Mouse (Mus musculus): ENCODE results near the gene Ppia. TPM values are rescaled to one million over a fixed set of nuclear protein-coding genes. Genes with fewer than 3 reads are reported as not detected.
A peak's percentile ranks its signal among the peaks of the same experiment; 100 is the strongest.

The Ppia gene
- polyA plus RNA-seq, 1 experiment, result 276 TPM

- no peaks in the 10 kb centered on the region for H3K27me3 ChIP-seq (ENCODE audit: control insufficient read depth, insufficient read depth, low read length)
- H3K4me3 ChIP-seq (ENCODE audit: low read depth, low read length), result no peak overlapping the region
- H3K4me1 ChIP-seq (ENCODE audit: control insufficient read depth, insufficient read depth, insufficient read length, low read length), result no peaks in the 10 kb centered on the region
- no peak overlapping the region for H3K27ac ChIP-seq (ENCODE audit: insufficient read depth, low read depth, low read length)
- no peaks in the 10 kb centered on the region for H3K36me3 ChIP-seq (ENCODE audit: control insufficient read depth, insufficient read depth, low read length)
- TF ChIP-seq POLR2A (IDR thresholded peaks at IDR 0.05; ENCODE audit: low read depth, low read length), result no peak
- TF ChIP-seq CTCF (IDR thresholded peaks at IDR 0.05; ENCODE audit: extremely low read depth, insufficient read length, insufficient replicate concordance, low read depth, low read length), result no peak
- 77% methylated on average over 6 of the region's 6 CpGs for WGBS
These were observed 40.8 kb downstream of the Ppia start for GRCm38 (mm10) chr11:6456083-6456482.

GRCm38 (mm10) chr11:6463159-6463837, 48.1 kb downstream of the Ppia start:
- Histone ChIP-seq H3K36me3 (ENCODE audit: control insufficient read depth, insufficient read depth, low read length) (peaks cover 15% of the 10 kb centered on the region), H3K27ac (ENCODE audit: insufficient read depth, low read depth, low read length) (no peak overlapping the region), H3K4me1 (ENCODE audit: control insufficient read depth, insufficient read depth, insufficient read length, low read length) (no peaks in the 10 kb centered on the region; the same call in 1 of the 2 replicates), H3K4me3 (ENCODE audit: low read depth, low read length) (no peak overlapping the region), H3K27me3 (ENCODE audit: control insufficient read depth, insufficient read depth, low read length) (no peaks in the 10 kb centered on the region)
- TF ChIP-seq CTCF (IDR thresholded peaks at IDR 0.05; ENCODE audit: extremely low read depth, insufficient read length, insufficient replicate concordance, low read depth, low read length), result no peak
- TF ChIP-seq POLR2A (IDR thresholded peaks at IDR 0.05; ENCODE audit: low read depth, low read length), result no peak
- 84% methylated on average over 6 of the region's 6 CpGs for WGBS

GRCm38 (mm10) chr11:6465122-6465521, 49.9 kb downstream of the Ppia start:
- no peak overlapping the region for H3K4me3 ChIP-seq (ENCODE audit: low read depth, low read length)
- H3K4me1 ChIP-seq (ENCODE audit: control insufficient read depth, insufficient read depth, insufficient read length, low read length), result no peaks in the 10 kb centered on the region; the same call in none of the 2 replicates
- 20% methylated on average over 4 of the region's 4 CpGs for WGBS
- H3K27ac ChIP-seq (ENCODE audit: insufficient read depth, low read depth, low read length), result no peak overlapping the region
- no peaks in the 10 kb centered on the region for H3K27me3 ChIP-seq (ENCODE audit: control insufficient read depth, insufficient read depth, low read length)
- H3K36me3 ChIP-seq (ENCODE audit: control insufficient read depth, insufficient read depth, low read length), result peaks cover 18% of the 10 kb centered on the region
- TF ChIP-seq POLR2A (IDR thresholded peaks at IDR 0.05; ENCODE audit: low read depth, low read length) (no peak), CTCF (IDR thresholded peaks at IDR 0.05; ENCODE audit: extremely low read depth, insufficient read length, insufficient replicate concordance, low read depth, low read length) (peak; percentile 63; the same call in 1 of the 2 replicates)

GRCm38 (mm10) chr11:6468541-6468940, 53.3 kb downstream of the Ppia start:
- Histone ChIP-seq H3K27me3 (ENCODE audit: control insufficient read depth, insufficient read depth, low read length) (no peaks in the 10 kb centered on the region), H3K4me1 (ENCODE audit: control insufficient read depth, insufficient read depth, insufficient read length, low read length) (peaks cover 8% of the 10 kb centered on the region), H3K36me3 (ENCODE audit: control insufficient read depth, insufficient read depth, low read length) (peaks cover 24% of the 10 kb centered on the region), H3K4me3 (ENCODE audit: low read depth, low read length) (no peak overlapping the region), H3K27ac (ENCODE audit: insufficient read depth, low read depth, low read length) (no peak overlapping the region)
- WGBS, result 28% methylated on average over 2 of the region's 2 CpGs
- TF ChIP-seq POLR2A (IDR thresholded peaks at IDR 0.05; ENCODE audit: low read depth, low read length) (no peak), CTCF (IDR thresholded peaks at IDR 0.05; ENCODE audit: extremely low read depth, insufficient read length, insufficient replicate concordance, low read depth, low read length) (no peak)

Other genes starting within 250 kb of the Ppia start
- not detected in 2 replicates for gene A730071L15Rik, start 215.4 kb upstream of the Ppia start, polyA plus RNA-seq (2012; rRNA removed)
- 13.1 and 26.2 TPM in 2 replicates for gene Nudcd3, start 215.0 kb upstream of the Ppia start, polyA plus RNA-seq (2012; rRNA removed)
- 161 and 819 TPM in 2 replicates for gene Npc1l1, start 185.3 kb upstream of the Ppia start, polyA plus RNA-seq (2012; rRNA removed)
- gene Ddx56, start 147.7 kb upstream of the Ppia start, polyA plus RNA-seq (2012; rRNA removed), result 11.1 and 12.4 TPM in 2 replicates
- gene Tmed4, start 140.6 kb upstream of the Ppia start, polyA plus RNA-seq (2012; rRNA removed), result 103 and 182 TPM in 2 replicates
- gene Ogdh, start 123.8 kb upstream of the Ppia start, polyA plus RNA-seq (2012; rRNA removed), result 164 and 346 TPM in 2 replicates
- 68.7 and 85.9 TPM in 2 replicates for gene Zmiz2, start 26.4 kb upstream of the Ppia start, polyA plus RNA-seq (2012; rRNA removed)
- gene H2afv, start 29.0 kb downstream of the Ppia start, polyA plus RNA-seq (2012; rRNA removed), result 63.8 and 141 TPM in 2 replicates
- gene Purb, start 60.5 kb downstream of the Ppia start, polyA plus RNA-seq (2012; rRNA removed), result 4.2 and 7.0 TPM in 2 replicates
- gene Myo1g, start 105.5 kb downstream of the Ppia start, polyA plus RNA-seq (2012; rRNA removed), result 9.8 and 15.5 TPM in 2 replicates
- 25.7 and 39.0 TPM in 2 replicates for gene Ccm2, start 131.4 kb downstream of the Ppia start, polyA plus RNA-seq (2012; rRNA removed)
- gene Nacad, start 190.6 kb downstream of the Ppia start, polyA plus RNA-seq (2012; rRNA removed), result 1.7 and 1.9 TPM in 2 replicates
- gene Tbrg4, start 210.6 kb downstream of the Ppia start, polyA plus RNA-seq (2012; rRNA removed), result 85.9 and 101 TPM in 2 replicates
- not detected in 2 replicates for gene Wap, start 223.2 kb downstream of the Ppia start, polyA plus RNA-seq (2012; rRNA removed)
- gene Ramp3, start 243.1 kb downstream of the Ppia start, polyA plus RNA-seq (2012; rRNA removed), result 2.7 and 3.5 TPM in 2 replicates

Data from small intestine, adult 2 months (tissue).